10 mouse cellular contexts compared by ENCODE assay signal in the genomic region with DNA sequence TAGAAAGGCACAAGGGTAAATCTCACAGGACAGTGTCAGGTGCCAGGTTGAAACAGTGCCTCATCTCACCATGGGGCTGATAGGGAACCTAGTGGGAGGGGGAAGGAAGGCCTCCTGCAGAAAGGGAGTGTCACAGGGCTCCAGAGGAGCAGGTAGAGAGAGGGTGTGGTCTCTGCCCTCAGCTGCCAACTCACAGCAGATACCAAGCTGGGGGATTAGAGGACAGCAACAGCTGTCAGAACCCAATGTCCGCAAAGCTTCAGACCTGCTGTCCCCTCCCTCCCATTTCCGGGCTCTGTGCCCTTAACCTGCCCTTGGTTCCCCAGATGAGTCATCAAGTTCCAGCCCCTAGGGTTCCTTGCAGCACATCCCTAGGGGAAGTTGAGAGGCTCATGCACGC. TPM values are rescaled to one million over a fixed set of nuclear protein-coding genes. Genes with fewer than 3 reads are reported as not detected.
DNase-seq lines count a peak whose midpoint lies in the region; ATAC-seq and TF ChIP-seq lines count a peak whose summit lies in the region.
"Had no signal": no experiment of that assay in that cellular context is flagged by ENCODE, and none has a peak within 500 bp of the region (broad histone marks: within the 10 kb centered on the region; RNA-seq: fewer than 3 reads in every experiment).

No protein-coding gene starts in this region.

- TF ChIP-seq CTCF in small intestine, adult 2 months (IDR thresholded peaks at IDR 0.05; ENCODE audit: extremely low read depth, insufficient read length, insufficient replicate concordance, low read depth, low read length), result no peak

- H3K9ac ChIP-seq in heart, embryonic 11.5 days (ENCODE audit: low read depth, low read length), result no peak overlapping the region
- 0 out of 2 replicates have a peak overlapping the region, but pooled peaks have one; percentile 11 for H3K9ac ChIP-seq in intestine, embryonic 16.5 days (ENCODE audit: low read depth, low read length)
- H3K9ac ChIP-seq: embryonic facial prominence, embryonic 15.5 days had no signal

- peaks cover 4% of the 10 kb centered on the region; the same call in 1 of the 2 replicates for H3K4me1 ChIP-seq in heart, embryonic 11.5 days (ENCODE audit: control insufficient read depth, insufficient read depth, low read length)
- peaks cover 5% of the 10 kb centered on the region; the same call in 1 of the 2 replicates for H3K4me1 ChIP-seq in intestine, embryonic 16.5 days (ENCODE audit: control insufficient read depth, insufficient read depth, low read length)
- peaks cover 26% of the 10 kb centered on the region; the same call in 1 of the 2 replicates for H3K4me1 ChIP-seq in small intestine, adult 2 months (ENCODE audit: control insufficient read depth, insufficient read depth, insufficient read length, low read length)

- WGBS in heart, embryonic 11.5 days (ENCODE audit: insufficient replicate concordance), result 20% methylated on average over 3 of the region's 3 CpGs
- 27% methylated on average over 3 of the region's 3 CpGs for WGBS in intestine, embryonic 16.5 days
- 6% methylated on average over 3 of the region's 3 CpGs for WGBS in small intestine, adult 2 months

- TF ChIP-seq POLR2A in small intestine, adult 2 months (IDR thresholded peaks at IDR 0.05; ENCODE audit: low read depth, low read length), result peak; percentile 36; the same call in 1 of the 2 replicates

- H3K36me3 ChIP-seq in heart, embryonic 11.5 days (ENCODE audit: control insufficient read depth, insufficient read depth, low read length), result no peaks in the 10 kb centered on the region
- no peaks in the 10 kb centered on the region for H3K36me3 ChIP-seq in intestine, embryonic 16.5 days (ENCODE audit: control insufficient read depth, insufficient read depth, low read length)
- no peaks in the 10 kb centered on the region for H3K36me3 ChIP-seq in small intestine, adult 2 months (ENCODE audit: control insufficient read depth, insufficient read depth, low read length)
- H3K36me3 ChIP-seq: embryonic facial prominence, embryonic 15.5 days had no signal

- intact Hi-C loops in left cerebral cortex, postnatal 4 days (cut with DNase I), result no loop called here

- peak overlapping the region; percentile 25; the same call in 1 of the 2 replicates for H3K27ac ChIP-seq in heart, embryonic 11.5 days (ENCODE audit: low read depth, low read length)
- H3K27ac ChIP-seq in intestine, embryonic 16.5 days (ENCODE audit: low read length), result peak overlapping the region; percentile 9; the same call in 1 of the 2 replicates
- H3K27ac ChIP-seq in small intestine, adult 2 months (ENCODE audit: insufficient read depth, low read depth, low read length), result peak overlapping the region; percentile 91
- H3K27ac ChIP-seq: embryonic facial prominence, embryonic 15.5 days had no signal

- no peak for DNase-seq in heart, adult 9 months (ENCODE audit: low spot score in 2 of 2)
- DNase-seq in ZHBTc4 (ENCODE audit: low read depth, low spot score), result peak; percentile 68
- no peak for DNase-seq in ovary, postnatal 10 days (ENCODE audit: low spot score)
- DNase-seq in left cerebral cortex, postnatal 4 days, result no peak
- DNase-seq in urinary bladder, postnatal 14 days (ENCODE audit: low spot score), result no peak

- H3K9me3 ChIP-seq in heart, embryonic 11.5 days (replicated peaks; ENCODE audit: control insufficient read depth, low read length), result no peaks in the 10 kb centered on the region
- H3K9me3 ChIP-seq in intestine, embryonic 16.5 days (ENCODE audit: control insufficient read depth, low read length), result peaks cover 7% of the 10 kb centered on the region; the same call in 1 of the 2 replicates

- H3K4me3 ChIP-seq in heart, embryonic 11.5 days (ENCODE audit: low read depth, low read length), result no peak overlapping the region
- no peak overlapping the region for H3K4me3 ChIP-seq in intestine, embryonic 16.5 days (ENCODE audit: low read length)
- no peak overlapping the region for H3K4me3 ChIP-seq in small intestine, adult 2 months (ENCODE audit: low read depth, low read length)
- H3K4me3 ChIP-seq: embryonic facial prominence, embryonic 15.5 days had no signal

- H3K27me3 ChIP-seq in heart, embryonic 11.5 days (ENCODE audit: control insufficient read depth, insufficient read depth, low read length), result no peaks in the 10 kb centered on the region
- H3K27me3 ChIP-seq in intestine, embryonic 16.5 days (replicated peaks; ENCODE audit: control insufficient read depth, insufficient read depth, low read length), result no peaks in the 10 kb centered on the region
- no peaks in the 10 kb centered on the region for H3K27me3 ChIP-seq in small intestine, adult 2 months (ENCODE audit: control insufficient read depth, insufficient read depth, low read length)
- H3K27me3 ChIP-seq: embryonic facial prominence, embryonic 15.5 days; Patski had no signal

- peak; percentile 62 for ATAC-seq in heart, embryonic 11.5 days (replicated peaks; ENCODE audit: insufficient number of reproducible peaks, low FRiP score, low TSS enrichment)
- peak; percentile 85 for ATAC-seq in intestine, embryonic 16.5 days
- ATAC-seq: Patski had no signal

- H3K4me2 ChIP-seq in heart, embryonic 11.5 days, result no peak overlapping the region
- H3K4me2 ChIP-seq in intestine, embryonic 16.5 days (ENCODE audit: low read depth, low read length), result no peak overlapping the region
- H3K4me2 ChIP-seq: embryonic facial prominence, embryonic 15.5 days had no signal

RNA-seq across cellular contexts. Expression of a gene that starts 18.8 kb away (rescaled TPM):
- 1.1 TPM in 1 of 2 replicates, not detected in the other for polyA plus RNA-seq in heart, embryonic 11.5 days (2014; fragmentation: Nextera tagmentation; extraction: Ambion mirVana)
- polyA plus RNA-seq in intestine, embryonic 16.5 days (2015; fragmentation: Nextera tagmentation; extraction: Ambion mirVana), result 0.43 and 0.51 TPM in 2 replicates
- polyA plus RNA-seq in small intestine, adult 2 months (2012; rRNA removed), result 236 and 278 TPM in 2 replicates
- 1 to 10 TPM; 2.4 to 3.1 TPM for total RNA-seq in left cerebral cortex, postnatal 4 days (2021)

RNA-seq across cellular contexts. Expression of a gene that starts 31.5 kb away (rescaled TPM):
- 43.1 and 44.6 TPM in 2 replicates for polyA plus RNA-seq in heart, embryonic 11.5 days (2014; fragmentation: Nextera tagmentation; extraction: Ambion mirVana)
- polyA plus RNA-seq in intestine, embryonic 16.5 days (2015; fragmentation: Nextera tagmentation; extraction: Ambion mirVana), result 17.3 and 17.4 TPM in 2 replicates
- polyA plus RNA-seq in small intestine, adult 2 months (2012; rRNA removed), result 2.1 and 4.7 TPM in 2 replicates
- 1 to 10 TPM in 1 of 2 experiments, under 1 TPM in 1; 0.72 to 1.8 TPM for total RNA-seq in left cerebral cortex, postnatal 4 days (2021)
- polyA plus RNA-seq: Patski had no signal

RNA-seq across cellular contexts. Expression of a gene that starts 36.7 kb away (rescaled TPM):
- polyA plus RNA-seq in heart, embryonic 11.5 days (2014; fragmentation: Nextera tagmentation; extraction: Ambion mirVana), result 11.5 and 21.1 TPM in 2 replicates
- polyA plus RNA-seq in intestine, embryonic 16.5 days (2015; fragmentation: Nextera tagmentation; extraction: Ambion mirVana), result 8.7 and 10.3 TPM in 2 replicates
- polyA plus RNA-seq in small intestine, adult 2 months (2012; rRNA removed), result 34.0 and 73.5 TPM in 2 replicates
- 1 to 10 TPM; 1.5 to 1.9 TPM for total RNA-seq in left cerebral cortex, postnatal 4 days (2021)
- polyA plus RNA-seq: Patski had no signal

Comparison
In these comparisons a context has a peak if more than half of its experiments do, and no peak if none do; other contexts are left out.
1. H3K27ac ChIP-seq: peak in every context shown above with its lines; median percentile 91 in small intestine, adult 2 months; 25 in heart, embryonic 11.5 days; 9 in intestine, embryonic 16.5 days.
2. RNA of a gene that starts 18.8 kb away (polyA plus RNA-seq): 236 to 278 TPM in small intestine, adult 2 months; 1.1 TPM in heart, embryonic 11.5 days and 0.43 to 0.51 TPM in intestine, embryonic 16.5 days; every median in the first group is over 100 times any median in the second.